Mouse (Mus musculus) adrenal gland, postnatal 25 days (tissue): ENCODE results near the gene Pagr1b. TPM values are rescaled to one million over a fixed set of nuclear protein-coding genes. Genes with fewer than 3 reads are reported as not detected.

ENCODE experiments used
- DNase-seq: peaks from one replicate; pipeline ENCODE4 v3.0.0; 2021; ENCODE audit warnings: mixed read lengths
- total RNA-seq: library from RNA; stranded (reverse); gene quantifications from 2 replicates; pipeline ENCODE4 v1.2.3, GENCODE M21; 2021

The Pagr1b gene
- total RNA-seq, 1 experiment from 2014 or later = 1.7 TPM

- no peak for DNase-seq
Measured at GRCm38 (mm10) chr7:127019306-127019960, 3.1 kb upstream of the Pagr1b start.

- DNase-seq = no peak
Measured at GRCm38 (mm10) chr7:127018416-127019305, 2.4 kb upstream of the Pagr1b start.

DNA sequence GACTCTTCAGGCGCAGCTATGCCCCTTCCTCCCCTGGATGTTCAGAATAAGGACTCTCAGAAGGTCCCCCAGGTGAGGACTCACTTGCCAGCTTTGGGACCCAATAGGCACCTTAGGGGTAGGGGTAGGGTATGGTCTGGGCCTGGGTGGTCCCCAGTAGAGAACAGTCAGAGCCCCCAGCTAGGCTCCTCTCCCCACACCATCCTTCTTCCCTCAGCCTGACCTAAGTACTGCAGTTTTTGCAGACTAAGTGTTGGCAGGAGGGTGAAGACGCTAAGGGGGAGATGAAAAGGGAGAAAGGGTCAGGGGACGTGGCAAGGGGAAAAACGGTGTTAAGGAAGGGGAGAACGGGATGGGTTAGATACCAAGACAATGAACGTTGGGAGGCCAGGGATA lies 1.7 kb upstream of the Pagr1b start:
- DNase-seq = no peak

DNA sequence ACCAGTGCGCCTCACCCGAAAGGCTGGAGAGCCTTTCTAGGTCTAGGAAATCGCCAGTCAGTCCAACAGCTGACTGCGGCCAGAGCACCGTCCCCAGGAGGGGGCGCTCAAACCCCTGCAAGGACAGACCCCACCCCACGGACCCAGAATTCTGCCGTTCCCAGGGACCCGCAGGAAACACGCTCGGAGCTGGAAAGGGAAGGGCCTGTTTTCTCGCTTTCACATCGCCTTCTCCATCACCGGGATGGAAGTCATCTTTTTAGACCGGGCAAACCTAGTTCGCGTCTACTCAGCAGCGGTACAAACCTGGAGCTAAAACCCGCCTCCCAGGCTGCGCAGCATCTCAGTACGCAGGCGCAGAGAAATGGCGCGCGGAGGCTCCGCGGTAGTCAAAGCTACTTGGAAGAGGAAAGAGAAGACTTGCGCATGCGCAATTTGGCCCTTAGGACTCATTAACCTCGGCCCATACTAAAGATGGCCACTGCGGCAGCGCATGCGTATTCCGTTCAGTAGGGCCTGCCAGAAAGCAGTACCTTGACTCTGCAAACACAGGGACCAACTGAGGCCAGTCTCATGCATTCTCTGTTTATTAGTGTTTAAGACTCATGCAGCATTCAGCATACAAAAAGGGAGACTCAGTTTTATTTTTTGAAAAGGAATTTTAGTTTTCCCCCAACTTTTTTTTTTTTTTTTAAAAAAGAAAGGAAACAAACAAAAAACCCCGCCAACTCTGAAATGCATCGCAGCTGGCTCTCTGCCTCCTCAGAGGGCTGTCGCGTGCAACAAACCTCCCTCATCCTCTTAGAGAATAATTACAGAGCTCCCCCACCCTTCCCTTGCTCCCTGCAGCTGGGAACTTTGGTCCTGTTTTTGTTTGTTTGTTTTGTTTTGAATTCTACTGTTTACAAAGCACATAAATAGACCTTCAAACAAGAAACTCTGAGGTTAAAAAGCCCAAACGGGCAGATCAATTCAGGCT lies 976 bp upstream of the Pagr1b start, which contains the start of gene Pagr1a:
TSS of gene Pagr1a (minus strand) at position 382 of the 979 bp plus-strand sequence.
- peak; percentile 96 for DNase-seq

DNA sequence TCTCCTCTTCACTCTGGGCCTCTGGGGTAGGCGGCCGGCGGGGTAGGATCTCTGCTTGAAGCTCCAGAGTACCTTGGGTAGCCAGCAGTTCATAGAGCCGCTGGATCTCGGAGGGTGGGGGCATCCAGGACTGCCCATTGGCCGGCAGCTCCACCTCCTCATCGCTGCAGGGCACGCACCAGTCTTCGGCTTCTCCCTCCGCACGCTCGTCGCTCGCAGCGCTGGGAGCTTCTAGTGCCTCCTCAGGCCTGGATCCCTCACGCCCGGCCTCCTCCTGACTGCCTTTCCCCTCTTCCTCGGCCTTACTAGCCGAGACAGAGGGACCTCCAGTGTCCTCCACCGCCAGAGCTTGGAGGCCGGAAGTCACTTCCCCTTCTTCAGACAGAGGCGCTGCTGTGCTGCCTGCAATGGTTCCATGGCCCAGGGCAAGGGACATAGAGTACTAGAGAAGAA lies 228 bp upstream of the Pagr1b start:
- peak; percentile 68 for DNase-seq

DNA sequence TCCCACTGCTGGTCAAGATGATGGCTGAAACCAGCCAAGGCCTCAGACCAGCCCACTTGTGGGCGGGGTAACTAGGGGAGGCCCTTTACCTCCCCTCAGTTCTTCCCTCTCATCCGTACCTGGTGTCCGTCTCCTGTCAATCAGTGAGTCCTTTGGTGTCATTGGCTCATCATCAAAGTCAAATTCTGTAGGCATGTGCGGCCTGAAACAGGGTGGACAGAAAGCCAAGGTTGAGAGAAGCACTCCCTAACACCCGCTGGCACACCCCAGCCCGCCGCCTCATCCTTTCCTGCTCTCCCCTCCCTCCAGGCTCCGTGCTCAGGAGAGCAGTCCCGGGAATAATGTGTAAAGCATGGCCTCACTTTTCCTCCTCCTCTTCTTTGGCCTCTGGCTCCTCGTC lies 203 bp downstream of the Pagr1b start:
- DNase-seq = peak; percentile 50

DNA sequence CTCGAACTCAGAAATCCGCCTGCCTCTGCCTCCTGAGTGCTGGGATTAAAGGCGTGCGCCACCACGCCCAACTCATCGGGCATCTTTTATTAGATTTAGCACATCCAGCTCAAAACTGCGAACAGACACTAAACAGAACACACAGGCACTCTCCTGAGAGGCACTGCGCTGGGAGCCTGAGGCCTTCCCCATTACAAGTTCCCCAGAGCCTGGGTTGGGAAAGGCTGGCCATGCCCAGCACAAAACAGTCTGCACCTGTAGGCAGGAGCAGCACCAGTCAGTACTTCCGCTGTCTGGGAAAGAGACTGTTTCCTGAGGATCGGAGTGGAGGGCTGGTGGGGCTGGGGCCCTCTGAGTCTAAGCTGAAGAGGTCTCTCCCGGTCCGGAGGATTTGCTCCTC lies 1.3 kb downstream of the Pagr1b start:
- DNase-seq = no peak

DNA sequence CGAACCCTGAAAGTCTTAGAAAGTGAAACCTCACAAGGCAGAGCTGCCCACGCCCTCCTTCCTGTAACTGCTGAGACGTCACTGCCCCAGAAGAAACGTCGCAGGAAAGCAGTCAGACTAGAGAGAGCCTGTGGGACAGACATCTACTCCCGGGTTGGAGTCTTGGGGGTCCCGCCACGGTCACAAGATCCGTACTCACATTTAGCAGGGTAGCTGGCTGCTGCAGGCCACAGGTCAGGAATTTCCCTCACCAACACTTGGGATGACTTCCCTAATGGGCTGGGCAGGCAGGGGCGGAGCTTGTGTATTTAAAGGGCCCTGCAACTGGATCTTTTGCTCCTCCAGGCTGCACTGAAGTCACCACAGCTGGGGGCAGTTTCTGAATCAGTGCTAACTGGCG lies 2.0 kb downstream of the Pagr1b start, which contains the start of gene Mvp:
TSS of gene Mvp (minus strand) at position 302 of the 400 bp plus-strand sequence.
- peak; percentile 67 for DNase-seq

DNA sequence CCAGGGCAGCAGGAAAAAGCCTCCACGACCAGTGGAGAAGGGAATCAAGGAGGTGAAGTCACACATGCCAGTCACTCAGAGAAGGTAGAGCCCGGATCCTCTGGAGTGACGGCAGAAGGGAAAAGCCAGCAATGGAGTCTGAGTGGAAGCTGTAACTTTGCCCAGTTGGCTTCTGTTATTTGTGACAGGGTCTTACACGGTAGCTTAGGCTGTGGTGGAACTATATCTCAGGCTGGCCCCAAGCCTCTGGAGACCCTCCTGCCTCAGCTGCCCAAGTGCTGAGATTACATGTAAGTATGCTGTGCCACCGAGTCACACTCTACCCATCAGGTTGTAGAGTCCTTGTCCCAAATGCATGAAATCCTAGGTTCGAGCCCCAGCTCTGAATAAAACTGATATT lies 2.9 kb downstream of the Pagr1b start:
- DNase-seq = no peak

- no peak for DNase-seq
Measured at GRCm38 (mm10) chr7:127012845-127013244, 3.4 kb downstream of the Pagr1b start.

- no peak for DNase-seq
Measured at GRCm38 (mm10) chr7:127012374-127012773, 3.9 kb downstream of the Pagr1b start.

DNA sequence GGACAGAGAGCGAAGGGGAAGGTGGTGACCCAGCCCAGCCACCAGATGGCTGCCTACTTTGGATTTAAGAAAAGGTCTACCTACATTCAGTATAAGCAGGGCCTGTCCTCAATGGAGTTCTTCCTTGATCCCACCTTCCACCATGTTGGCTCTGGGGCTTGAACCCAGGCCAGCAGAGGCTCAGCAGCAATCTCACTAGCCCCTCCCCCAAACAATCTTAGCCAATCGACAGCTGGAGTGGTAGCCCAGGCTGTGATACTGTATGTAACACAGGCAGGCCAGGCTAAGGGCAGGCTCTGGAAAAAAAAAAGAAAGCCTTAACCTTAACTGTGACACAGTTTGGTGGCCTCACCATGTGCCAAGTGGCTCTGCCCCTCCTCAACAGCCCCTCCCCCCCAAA lies 4.6 kb downstream of the Pagr1b start:
- DNase-seq = no peak

GRCm38 (mm10) chr7:127011051-127011450 lies 5.2 kb downstream of the Pagr1b start:
- no peak for DNase-seq

GRCm38 (mm10) chr7:127009307-127010085 lies 6.8 kb downstream of the Pagr1b start:
- DNase-seq = no peak

DNA sequence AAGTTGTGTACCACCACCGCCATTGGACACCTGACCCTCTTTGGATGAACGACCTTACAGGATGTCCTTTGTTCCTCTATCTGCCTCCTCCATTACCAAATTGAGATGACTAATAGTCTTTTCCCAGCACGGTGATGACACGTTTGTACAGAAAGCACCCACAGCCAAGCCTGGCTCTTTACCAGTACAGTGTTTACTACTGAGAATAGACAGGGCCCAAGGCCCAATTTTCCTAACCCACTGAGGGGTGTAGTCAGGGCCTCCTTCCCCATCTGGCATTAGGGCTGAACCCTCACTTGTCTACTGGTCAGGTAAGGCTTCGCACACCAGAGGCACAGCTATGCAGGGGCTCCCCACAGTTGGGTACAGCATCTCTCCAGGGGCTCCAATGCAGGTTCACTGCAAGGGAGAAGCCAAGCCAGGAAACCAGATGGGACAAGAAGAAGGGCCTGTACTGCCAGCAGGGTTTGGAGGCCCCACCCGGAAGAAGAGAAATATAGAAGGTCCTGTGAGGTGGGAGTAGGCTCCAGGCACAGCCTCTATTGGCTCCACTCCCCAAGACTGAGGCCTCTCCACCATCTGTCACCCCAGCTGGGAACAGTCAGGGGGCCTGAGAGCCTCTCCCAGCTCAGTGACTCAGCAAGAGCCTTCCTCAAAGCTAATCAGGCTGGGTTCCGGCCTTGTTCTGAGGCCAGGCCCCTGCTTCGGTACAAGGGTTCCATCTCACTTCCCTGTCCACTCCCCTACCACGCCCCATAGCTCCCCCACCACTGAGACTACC lies 7.9 kb downstream of the Pagr1b start:
- peak; percentile 58 for DNase-seq

GRCm38 (mm10) chr7:127007313-127008024 lies 8.8 kb downstream of the Pagr1b start:
- no peak for DNase-seq

- DNase-seq = no peak
Measured at GRCm38 (mm10) chr7:127004122-127004875, 12.0 kb downstream of the Pagr1b start.

- no peak for DNase-seq
Measured at GRCm38 (mm10) chr7:127003620-127004019, 12.7 kb downstream of the Pagr1b start.

GRCm38 (mm10) chr7:126999568-126999967 lies 16.7 kb downstream of the Pagr1b start:
- no peak for DNase-seq
